Comparison of ENCODE assay signal across 25 mouse cellular contexts in genomic region chr3:88156817-88157216, GRCm38 (mm10).
"Had no signal": no experiment of that assay in that cellular context is flagged by ENCODE, and none has a peak within 500 bp of the region (broad histone marks: within the 10 kb centered on the region; RNA-seq: fewer than 3 reads in every experiment).

No protein-coding gene starts in this region.

- H3K27ac ChIP-seq: heart, adult 2 months; hindbrain, embryonic 12.5 days; hindbrain, embryonic 14.5 days; intestine, embryonic 15.5 days; left cerebral cortex, adult 2 months; limb, embryonic 10.5 days; limb, embryonic 12.5 days; liver, embryonic 13.5 days; liver, embryonic 15.5 days had no signal

- ATAC-seq: hindbrain, embryonic 16.5 days; inflammation-experienced regulatory T-cells, adult 6 months; intestine, embryonic 15.5 days; intestine, postnatal 0 days; liver, postnatal 0 days had no signal

- DNase-seq: gastrocnemius, postnatal 25 days; heart, adult 2 months; heart, postnatal 14 days; heart, postnatal 4 days; kidney, adult 18-20 months; kidney, adult 8-10 months; kidney, postnatal 10 days; kidney, postnatal 25 days; kidney, postnatal 4 days; layer of hippocampus, adult 9-11 months; liver; liver, embryonic 13.5 days; liver, postnatal 0 days had no signal

- H3K9me3 ChIP-seq: hindbrain, embryonic 10.5 days; hindbrain, embryonic 12.5 days; intestine, embryonic 15.5 days; limb, embryonic 10.5 days; limb, embryonic 12.5 days; liver, embryonic 13.5 days; liver, embryonic 15.5 days had no signal

- H3K9ac ChIP-seq: hindbrain, embryonic 12.5 days; hindbrain, embryonic 14.5 days; intestine, embryonic 15.5 days; limb, embryonic 12.5 days; liver, embryonic 13.5 days; liver, embryonic 15.5 days; liver, postnatal 0 days had no signal

- H3K4me3 ChIP-seq: heart, adult 2 months; hindbrain, embryonic 12.5 days; intestine, embryonic 15.5 days; left cerebral cortex, adult 2 months; limb, embryonic 12.5 days; liver, embryonic 13.5 days; liver, embryonic 15.5 days had no signal

- H3K4me2 ChIP-seq: heart, embryonic 11.5 days; hindbrain, embryonic 12.5 days; hindbrain, embryonic 14.5 days; intestine, embryonic 15.5 days; limb, embryonic 12.5 days; liver, embryonic 13.5 days; liver, embryonic 15.5 days had no signal

- H3K27me3 ChIP-seq: hindbrain, embryonic 12.5 days; intestine, embryonic 15.5 days; limb, embryonic 12.5 days; liver, embryonic 13.5 days; liver, embryonic 15.5 days had no signal
